Mouse (Mus musculus) neural tube, embryonic 14.5 days (tissue): ENCODE data around the gene Dmc1. TPM values are rescaled to one million over a fixed set of nuclear protein-coding genes. Genes with fewer than 3 reads are reported as not detected.

Experiments
- microRNA-seq: library from miRNA; unstranded; fragments of <30 nt; microRNA quantifications from one replicate; pipeline ENCODE4, GENCODE M21; 2016
- polyA plus RNA-seq: library from polyadenylated mRNA; unstranded; fragments of >200 nt; fragmentation: Nextera tagmentation; extraction: Ambion mirVana; gene quantifications from 2 replicates; pipeline ENCODE4 v1.2.1, GENCODE M21; 2014

Gene Dmc1
- polyA plus RNA-seq, 1 experiment from 2014 or later: 0.88 TPM

Small RNA genes lying within 50 kb of the gene (microRNA-seq; reads per million reads assigned to microRNA genes)
- not detected for gene Gm27903

Other genes with a start within 250 kb of the Dmc1 start
- 31.2 and 37.8 TPM in 2 replicates for gene Tmem184b, start 201.5 kb downstream of the Dmc1 start, polyA plus RNA-seq
- gene Csnk1e, start 149.5 kb downstream of the Dmc1 start, polyA plus RNA-seq: 202 and 236 TPM in 2 replicates
- not detected in 2 replicates for gene Kcnj4, start 99.9 kb downstream of the Dmc1 start, polyA plus RNA-seq
- 3.9 and 11.6 TPM in 2 replicates for gene Kdelr3, start 88.7 kb downstream of the Dmc1 start, polyA plus RNA-seq
- 92.0 and 105 TPM in 2 replicates for gene Ddx17, start 58.4 kb downstream of the Dmc1 start, polyA plus RNA-seq
- gene Fam227a, start 53.8 kb upstream of the Dmc1 start, polyA plus RNA-seq: 6.1 and 7.8 TPM in 2 replicates
- gene Cby1, start 54.1 kb upstream of the Dmc1 start, polyA plus RNA-seq: 78.0 and 85.6 TPM in 2 replicates
- gene Tomm22, start 65.8 kb upstream of the Dmc1 start, polyA plus RNA-seq: 253 TPM in 2 replicates
- 16.0 and 18.3 TPM in 2 replicates for gene Josd1, start 82.8 kb upstream of the Dmc1 start, polyA plus RNA-seq
- gene Gtpbp1, start 85.7 kb upstream of the Dmc1 start, polyA plus RNA-seq: 37.5 and 41.2 TPM in 2 replicates
- 7.4 and 8.5 TPM in 2 replicates for gene Sun2, start 137.4 kb upstream of the Dmc1 start, polyA plus RNA-seq
- gene Dnal4, start 172.7 kb upstream of the Dmc1 start, polyA plus RNA-seq: 62.2 and 62.8 TPM in 2 replicates
- gene Nptxr, start 199.7 kb upstream of the Dmc1 start, polyA plus RNA-seq: 15.5 and 23.4 TPM in 2 replicates
- 1.0 and 2.5 TPM in 2 replicates for gene Npcd, start 229.1 kb upstream of the Dmc1 start, polyA plus RNA-seq
- gene Cbx6, start 229.6 kb upstream of the Dmc1 start, polyA plus RNA-seq: 25.4 and 31.1 TPM in 2 replicates